Comparison of ENCODE assay signal across 9 mouse cellular contexts in the genomic region with DNA sequence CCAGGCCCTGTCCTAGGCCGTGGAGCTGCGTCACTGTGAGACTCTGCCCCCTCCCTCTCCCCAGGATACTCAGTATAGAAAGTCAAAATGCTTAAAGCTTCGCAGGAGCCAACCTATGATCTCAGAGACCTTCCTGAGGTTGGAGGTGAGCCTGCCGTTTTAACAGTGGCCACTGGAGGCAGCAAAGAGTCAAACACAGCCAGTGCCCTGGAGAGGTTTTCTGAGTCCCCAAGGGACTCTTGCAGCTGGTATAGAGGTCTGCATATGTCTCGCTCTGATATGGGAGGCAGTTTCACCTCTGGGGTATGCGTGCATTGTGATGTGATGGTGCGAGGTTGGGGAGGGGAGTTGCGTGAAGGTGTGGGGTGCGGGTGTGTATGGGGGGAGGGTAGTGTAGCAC. TPM values are rescaled to one million over a fixed set of nuclear protein-coding genes. Genes with fewer than 3 reads are reported as not detected.
DNase-seq lines count a peak whose midpoint lies in the region; ATAC-seq and TF ChIP-seq lines count a peak whose summit lies in the region.
"Had no signal": no experiment of that assay in that cellular context is flagged by ENCODE, and none has a peak within 500 bp of the region (broad histone marks: within the 10 kb centered on the region; RNA-seq: fewer than 3 reads in every experiment).

No protein-coding gene starts in this region.

- no peak overlapping the region for H3K27ac ChIP-seq in CH12.LX (ENCODE audit: insufficient read depth, low read depth)
- no peak overlapping the region for H3K27ac ChIP-seq in forebrain, embryonic 16.5 days (ENCODE audit: low read length)
- H3K27ac ChIP-seq in kidney, postnatal 0 days, result no peak overlapping the region
- H3K27ac ChIP-seq: macrophage had no signal

- peak; percentile 62 for TF ChIP-seq RAD21 in CH12.LX (IDR thresholded peaks at IDR 0.05; ENCODE audit: low read depth, low read length)

- no peaks in the 10 kb centered on the region for H3K36me3 ChIP-seq in CH12.LX (replicated peaks in 1 of 2; ENCODE audit: control insufficient read depth in 1 of 2, insufficient read depth in 1 of 2, low read length in 1 of 2)
- H3K36me3 ChIP-seq in forebrain, embryonic 16.5 days (ENCODE audit: control insufficient read depth, insufficient read depth), result no peaks in the 10 kb centered on the region
- no peaks in the 10 kb centered on the region for H3K36me3 ChIP-seq in kidney, postnatal 0 days (ENCODE audit: insufficient read depth, low read length)
- H3K36me3 ChIP-seq in splenic B cell, adult 2 months (ENCODE audit: control insufficient read depth, insufficient read depth, low read length, poor library complexity, severe bottlenecking), result no peaks in the 10 kb centered on the region

- H3K4me3 ChIP-seq in CH12.LX (replicated peaks in 1 of 3; ENCODE audit: low read depth in 2 of 3, low read length in 2 of 3, poor library complexity in 1 of 3), result no peak overlapping the region
- H3K4me3 ChIP-seq in forebrain, embryonic 16.5 days (replicated peaks; ENCODE audit: low read length), result no peak overlapping the region
- no peak overlapping the region for H3K4me3 ChIP-seq in kidney, postnatal 0 days (replicated peaks; ENCODE audit: low read depth, low read length)

- H3K9ac ChIP-seq in CH12.LX (ENCODE audit: insufficient read depth, low read depth), result no peak overlapping the region
- no peak overlapping the region for H3K9ac ChIP-seq in forebrain, embryonic 16.5 days (replicated peaks; ENCODE audit: low read depth, low read length)
- no peak overlapping the region for H3K9ac ChIP-seq in kidney, postnatal 0 days (ENCODE audit: low read depth, low read length)

- peaks cover 3% of the 10 kb centered on the region for H3K9me3 ChIP-seq in CH12.LX (replicated peaks; ENCODE audit: low read length)
- no peaks in the 10 kb centered on the region for H3K9me3 ChIP-seq in forebrain, embryonic 16.5 days (ENCODE audit: control insufficient read depth, low read length)
- H3K9me3 ChIP-seq in kidney, postnatal 0 days (replicated peaks; ENCODE audit: low read length), result no peaks in the 10 kb centered on the region

- peak; percentile 32; the same call in 1 of the 2 replicates for ATAC-seq in forebrain, embryonic 16.5 days
- ATAC-seq in kidney, postnatal 0 days (replicated peaks; ENCODE audit: low FRiP score, low read depth), result peak; percentile 37; the same call in 1 of the 2 replicates

- no peak for TF ChIP-seq POLR2A in CH12.LX (IDR thresholded peaks at IDR 0.05; ENCODE audit: low read depth, low read length)

- peaks cover 0 to 8% of the 10 kb centered on the region in 2 experiments; a peak in 3 of 4 replicates for H3K4me1 ChIP-seq in CH12.LX (ENCODE audit: control insufficient read depth in 1 of 2, insufficient read depth in 2 of 2)
- H3K4me1 ChIP-seq in forebrain, embryonic 16.5 days (replicated peaks; ENCODE audit: control insufficient read depth, insufficient read depth, low read length), result peaks cover 6% of the 10 kb centered on the region
- H3K4me1 ChIP-seq in kidney, postnatal 0 days (replicated peaks; ENCODE audit: insufficient read depth, low read length), result 0 out of 2 replicates have a peak, but pooled peaks cover 3% of the 10 kb centered on the region

- 25% methylated on average over 9 of the region's 9 CpGs for WGBS in forebrain, embryonic 16.5 days
- WGBS in kidney, postnatal 0 days, result 34% methylated on average over 9 of the region's 9 CpGs

- TF ChIP-seq EP300 in CH12.LX (IDR thresholded peaks at IDR 0.05; ENCODE audit: low read length), result no peak

- TF ChIP-seq CTCF in CH12.LX (conservative IDR thresholded peaks at IDR 0.05 in 1 of 2, IDR thresholded peaks at IDR 0.05 in 1 of 2; ENCODE audit: low read depth in 2 of 2, low read length in 2 of 2), result peak; percentile 65 to 80; a peak in 3 of 4 replicates
- TF ChIP-seq CTCF in kidney, postnatal 0 days (IDR thresholded peaks at IDR 0.05; ENCODE audit: low read depth), result peak; percentile 88

- peak overlapping the region; percentile 41; the same call in 1 of the 2 replicates for H3K4me2 ChIP-seq in CH12.LX (ENCODE audit: insufficient read depth, low read depth, poor library complexity, severe bottlenecking)
- H3K4me2 ChIP-seq in forebrain, embryonic 16.5 days (ENCODE audit: low read length), result no peak overlapping the region
- no peak overlapping the region for H3K4me2 ChIP-seq in kidney, postnatal 0 days (ENCODE audit: low read length)

- peaks cover 2% of the 10 kb centered on the region for H3K27me3 ChIP-seq in CH12.LX (replicated peaks)
- H3K27me3 ChIP-seq in forebrain, embryonic 16.5 days (replicated peaks; ENCODE audit: control insufficient read depth, insufficient read depth, low read length), result no peaks in the 10 kb centered on the region
- H3K27me3 ChIP-seq in kidney, postnatal 0 days (ENCODE audit: insufficient read depth, low read length), result no peaks in the 10 kb centered on the region
- H3K27me3 ChIP-seq in splenic B cell, adult 2 months (ENCODE audit: control insufficient read depth, insufficient read depth, low read length, poor library complexity, severe bottlenecking), result no peaks in the 10 kb centered on the region

- H3K79me2 ChIP-seq in CH12.LX (replicated peaks; ENCODE audit: control insufficient read depth, extremely low read depth, insufficient read depth, poor library complexity, severe bottlenecking), result no peaks in the 10 kb centered on the region

- dilution Hi-C loops in CH12.LX (cut with MboI; ENCODE audit: extremely low pct_ligation_motif_present, extremely low pct_unique_long_range_greater_than_20kb, low sequenced_read_pairs), result no loop called here

- in situ Hi-C loops in CH12.LX (cut with MboI; ENCODE audit: low pct_ligation_motif_present, low pct_unique_long_range_greater_than_20kb, low sequenced_read_pairs), result no loop called here

- DNase-seq in gastrocnemius, postnatal 10 days, result peak; percentile 46
- no peak for DNase-seq in gastrocnemius, postnatal 25 days
- DNase-seq in CH12.LX (ENCODE audit: extremely low read depth), result peak; percentile 87
- DNase-seq in cerebellum, adult 11-12 months, result peak; percentile 49
- peak; percentile 66 for DNase-seq in kidney, postnatal 0 days (ENCODE audit: low spot score)
- DNase-seq in lung, postnatal 36 days, result peak; percentile 77
- DNase-seq in splenic B cell, adult 2 months (ENCODE audit: low read depth, low spot score), result peak; percentile 32

TF ChIP-seq in CH12.LX, 34 proteins besides CTCF, POLR2A, EP300 and RAD21:
- TF ChIP-seq ZC3H11A (IDR thresholded peaks at IDR 0.05; ENCODE audit: low read depth, low read length), result no peak
- peak; percentile 50 for TF ChIP-seq SMC3 (IDR thresholded peaks at IDR 0.05; ENCODE audit: low read depth, low read length)
- TF ChIP-seq TCF12 (IDR thresholded peaks at IDR 0.05; ENCODE audit: low read depth, low read length), result 0 out of 2 replicates have a peak, but pooled peaks have one; percentile 32

RNA-seq across cellular contexts. Expression of gene Kazn, which starts 10.2 kb away (rescaled TPM):
- total RNA-seq in gastrocnemius, postnatal 10 days (2021), result 1 to 10 TPM; 7.1 to 10.0 TPM
- total RNA-seq in gastrocnemius, postnatal 25 days (2021), result 1 to 10 TPM; 1.9 to 2.5 TPM
- total RNA-seq in CH12.LX (2012; rRNA removed), result 3.7 and 4.2 TPM in 2 replicates
- total RNA-seq in CH12.LX (2014; rRNA removed), result 1.3 and 2.0 TPM in 2 replicates
- polyA plus RNA-seq in CH12.LX (2012; ENCODE audit: insufficient read length, low read depth), result 9.4 and 9.7 TPM in 2 replicates
- 26.5 and 27.6 TPM in 2 replicates for polyA plus RNA-seq in forebrain, embryonic 16.5 days (2015; fragmentation: Nextera tagmentation; extraction: Ambion mirVana)
- polyA plus RNA-seq in kidney, postnatal 0 days (2015; fragmentation: Nextera tagmentation; extraction: Ambion mirVana), result 16.2 and 16.4 TPM in 2 replicates
- polyA plus RNA-seq: macrophage had no signal
